Mouse (Mus musculus) spleen, adult 2 months (tissue): ENCODE data around the gene Rnf40.

Experiments used
- CTCF ChIP-seq: fragments of 200-500 bp; IDR thresholded peaks from 2 replicates; pipeline ENCODE4 v1.5.1; 2011; ENCODE audit warnings: mild to moderate bottlenecking, inconsistent platforms; ENCODE audit not compliant: insufficient read depth, insufficient read length, insufficient replicate concordance; ENCODE audit errors: extremely low read depth
- POLR2A ChIP-seq: fragments of 200-500 bp; IDR thresholded peaks from 2 replicates; pipeline ENCODE4 v1.6.1; 2011; ENCODE audit warnings: low read depth, low read length, inconsistent platforms

DNA sequence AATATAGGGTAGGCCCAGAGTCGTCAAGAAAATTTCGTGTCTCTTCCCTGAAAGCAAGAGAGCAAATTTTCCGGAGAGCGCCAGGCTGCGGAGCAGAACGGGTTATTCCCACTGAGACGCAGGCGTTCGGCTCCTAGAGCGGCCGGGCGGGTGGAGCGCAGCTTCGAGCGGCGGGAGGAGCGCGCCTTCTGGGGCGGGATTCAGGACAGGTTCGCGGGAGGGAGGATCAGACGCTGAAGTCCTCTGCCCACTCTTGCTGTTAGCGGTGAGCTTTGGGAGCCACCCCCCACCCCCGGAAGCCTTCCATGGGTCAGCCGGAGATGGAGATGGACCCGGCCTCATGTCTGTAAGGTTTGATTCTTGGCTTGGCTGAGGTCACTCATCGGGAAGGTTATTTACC, 48.4 kb downstream of the Rnf40 start:
- TF ChIP-seq CTCF, result no peak
- no peak for TF ChIP-seq POLR2A
